Mouse (Mus musculus) cerebral cortex, adult 2 months (tissue): ENCODE measurements around the gene Atxn1.

Experiments
- WGBS: fragments of 180-500 bp; shearing (Covaris S2); methylation state at CpG from one replicate; pipeline ENCODE4 v1.1.7; 2018; 5-methylcytosine and 5-hydroxymethylcytosine counted together

The Atxn1 gene

DNA sequence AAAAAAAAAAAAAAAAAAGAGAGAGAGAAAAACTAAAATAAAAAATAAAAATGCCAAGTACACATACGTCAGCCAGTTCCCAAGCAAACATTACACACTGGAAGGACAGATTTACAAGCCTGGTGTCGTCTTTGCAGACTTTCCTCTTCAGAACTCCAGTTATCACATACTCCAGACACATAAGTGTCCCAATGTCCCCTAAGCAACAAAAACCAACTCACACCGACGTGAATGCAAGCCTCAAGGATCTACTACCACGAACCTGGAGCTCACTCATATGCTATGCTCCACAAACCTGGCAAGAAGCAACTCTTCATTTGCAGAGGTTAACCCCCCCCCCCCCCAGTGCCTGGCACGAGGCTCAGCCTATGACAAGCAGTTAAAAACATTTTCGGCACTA, 136.8 kb downstream of the Atxn1 start:
- WGBS = 36% methylated on average over 7 of the region's 7 CpGs

DNA sequence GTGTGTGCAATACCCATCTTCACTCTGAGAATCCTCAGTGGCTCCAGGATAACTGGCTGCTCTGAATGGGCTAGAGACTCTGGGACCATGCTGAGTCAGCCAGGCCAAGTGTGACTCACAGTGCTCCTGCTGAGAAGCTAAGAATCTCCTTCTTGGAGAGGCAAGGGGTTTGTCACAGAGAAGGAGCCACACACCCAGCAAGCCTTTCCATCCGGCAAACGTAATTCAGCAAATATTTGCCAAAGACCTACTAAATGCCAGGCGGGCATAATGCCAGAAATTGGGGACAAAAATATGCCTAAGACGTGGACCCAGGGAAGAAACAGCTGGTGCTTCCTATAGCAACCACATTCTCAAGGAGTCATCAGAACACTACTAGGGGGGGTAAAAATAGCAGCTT, 137.2 kb downstream of the Atxn1 start:
- WGBS = 16% methylated on average over 4 of the region's 4 CpGs

DNA sequence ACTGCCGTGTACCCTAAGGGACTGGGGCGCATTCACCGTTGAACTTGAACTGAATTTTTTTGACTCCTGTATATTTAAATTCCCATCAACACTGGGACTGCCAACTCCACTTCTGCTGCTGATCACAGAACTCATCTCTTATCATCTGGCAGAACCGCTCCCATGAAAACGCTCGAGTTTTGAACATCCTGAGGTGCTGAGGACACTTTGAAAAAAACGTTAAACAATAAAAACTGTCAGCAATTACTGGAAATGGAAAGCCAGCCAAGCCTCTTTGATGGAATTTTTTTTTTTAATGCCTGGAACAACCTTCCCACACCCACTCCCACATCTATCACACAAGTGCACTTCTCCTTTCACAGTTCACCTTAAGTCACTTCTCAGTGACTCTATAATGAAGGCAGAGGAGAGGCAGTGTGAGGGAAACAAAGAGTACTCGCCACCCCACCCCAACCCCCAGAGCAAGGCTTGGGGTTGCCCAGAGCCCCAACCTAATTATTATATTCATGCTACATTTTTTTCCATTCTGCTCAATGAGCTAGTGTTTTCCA, 137.7 kb downstream of the Atxn1 start:
- WGBS = 44% methylated on average over 8 of the region's 8 CpGs

DNA sequence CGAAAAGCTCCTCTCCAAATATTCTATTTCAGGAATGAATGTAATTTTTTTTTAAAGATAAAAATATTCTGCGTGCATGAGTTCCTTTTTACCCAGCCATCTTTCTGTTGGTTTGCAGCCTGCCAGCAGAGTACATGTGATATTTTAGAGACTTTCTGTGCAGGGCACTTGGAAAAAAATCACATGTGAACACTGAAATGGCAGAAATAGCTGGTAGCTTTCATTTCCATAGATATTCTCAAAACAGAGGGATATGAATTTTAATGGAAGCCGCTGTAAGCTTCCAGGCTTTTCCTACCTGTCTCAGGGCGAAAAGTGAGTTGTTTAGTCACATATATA, 142.3 kb downstream of the Atxn1 start:
- 46% methylated on average over 4 of the region's 4 CpGs for WGBS

DNA sequence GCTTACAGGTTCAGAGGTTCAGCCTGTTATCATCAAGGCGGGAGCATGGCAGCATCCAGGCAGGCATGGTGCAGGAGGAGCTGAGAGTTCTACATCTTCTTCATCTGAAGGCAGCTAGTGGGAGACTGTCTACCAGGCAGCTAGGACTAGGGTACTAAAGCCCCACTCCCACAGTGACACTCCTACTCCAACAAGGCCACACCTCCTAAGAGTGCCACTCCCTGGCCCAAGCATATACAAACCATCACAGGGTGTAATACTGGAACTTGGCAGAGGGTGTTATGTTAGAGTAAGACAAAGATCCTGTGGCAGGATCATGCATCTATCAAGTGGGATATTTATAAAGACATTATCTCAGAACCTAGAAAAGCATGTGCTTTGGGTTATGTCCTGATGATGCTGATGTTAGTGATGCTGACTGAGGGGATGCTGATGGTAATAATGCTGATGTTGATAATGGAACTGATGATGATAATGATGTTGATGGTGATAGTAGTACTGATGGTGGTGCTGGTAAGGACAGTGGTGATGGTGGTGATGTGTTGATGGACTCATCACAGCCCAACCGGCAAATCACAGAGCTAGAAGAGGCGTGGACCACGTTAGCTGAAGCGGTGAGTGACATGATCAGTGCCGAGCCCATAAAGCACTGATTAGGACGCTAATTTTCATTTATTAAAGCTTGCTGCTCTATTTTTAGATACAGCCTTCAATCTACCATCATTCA, 142.9 kb downstream of the Atxn1 start:
- WGBS = 65% methylated on average over 7 of the region's 7 CpGs

DNA sequence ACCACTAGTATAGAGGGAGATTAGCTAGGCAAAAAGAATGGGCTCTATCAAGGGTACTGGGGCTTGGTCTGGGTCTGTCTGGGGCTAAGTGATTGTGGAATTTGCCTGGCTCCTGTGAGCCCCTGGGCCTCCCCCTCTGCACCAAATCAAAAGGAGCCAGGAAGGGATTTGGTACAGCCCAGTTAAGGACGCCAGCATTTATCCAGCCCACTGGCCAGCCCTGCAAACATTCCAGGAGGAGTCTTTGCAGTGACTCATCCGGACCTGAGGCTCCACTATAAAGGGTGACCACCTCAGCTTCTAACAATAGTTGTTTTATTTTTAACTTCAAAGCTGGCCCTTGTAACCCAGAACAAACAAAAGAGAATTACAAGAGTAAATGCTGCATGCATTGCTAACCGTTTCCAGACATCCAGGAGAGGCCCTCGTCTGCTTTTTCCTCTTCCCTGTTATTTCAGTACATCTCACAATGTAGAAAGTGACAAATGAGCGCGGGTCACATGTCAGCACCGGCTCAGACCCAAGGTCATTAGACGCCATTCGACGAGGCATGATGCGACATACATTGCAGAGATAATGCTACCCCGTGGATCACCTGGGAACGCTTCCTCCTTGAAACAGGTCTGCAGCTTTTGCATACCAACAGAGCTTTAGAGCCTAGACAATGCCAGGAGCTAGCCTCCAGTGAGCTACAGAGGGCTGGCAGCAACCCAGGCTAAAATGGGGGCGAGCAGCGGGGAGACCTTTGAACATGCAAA, 144.2 kb downstream of the Atxn1 start:
- WGBS = 47% methylated on average over 15 of the region's 15 CpGs

DNA sequence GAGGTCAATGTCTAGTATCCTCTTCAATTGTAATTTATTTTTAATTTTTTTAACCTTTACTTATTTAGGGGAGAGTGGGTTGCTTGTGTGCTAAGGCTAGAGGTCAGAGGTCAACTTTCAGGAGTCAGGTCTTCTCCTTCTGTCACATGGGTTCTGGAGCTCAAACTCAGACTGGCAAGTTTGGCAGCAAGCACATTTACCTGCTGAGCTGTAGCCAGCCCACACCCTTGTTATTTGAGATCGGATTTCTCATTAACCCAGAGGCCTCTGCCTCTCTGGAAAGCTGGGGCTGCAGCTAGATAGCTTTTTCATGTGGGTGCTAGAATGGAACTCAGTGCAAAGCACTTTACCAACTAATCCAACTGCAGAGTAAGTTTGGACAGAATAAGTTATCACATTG, 148.1 kb downstream of the Atxn1 start:
- 78% methylated on average over 1 of the region's 1 CpGs for WGBS

DNA sequence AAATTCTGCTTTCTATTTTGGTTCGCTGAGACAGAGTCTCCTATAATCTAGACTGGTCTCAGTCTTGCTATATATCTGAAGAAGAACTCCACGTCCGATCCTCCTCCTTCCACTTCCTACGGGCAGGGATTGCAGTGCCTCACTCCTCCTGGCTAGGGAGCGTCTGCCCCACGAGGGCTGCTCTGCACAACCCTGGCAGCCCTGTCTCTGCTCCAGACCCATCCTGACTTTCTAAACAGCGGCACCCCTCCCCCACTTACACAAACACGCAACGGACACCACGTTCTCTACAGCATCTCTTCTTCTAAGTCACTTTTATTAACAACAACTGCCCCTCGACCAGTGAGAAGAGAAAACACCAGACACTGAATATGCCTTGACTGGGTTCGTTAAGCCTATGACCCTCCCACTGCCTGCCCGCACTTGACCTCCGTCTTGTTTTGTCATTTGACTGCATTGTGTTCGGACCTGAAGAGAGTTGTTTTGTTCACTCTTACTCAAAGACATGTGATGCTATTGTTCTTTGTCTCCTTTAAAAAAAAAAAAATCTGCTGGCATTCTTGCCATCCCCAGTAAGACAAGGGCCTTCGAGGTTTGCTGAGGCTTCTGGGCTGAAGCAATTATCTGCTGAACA, 154.9 kb downstream of the Atxn1 start:
- WGBS = 47% methylated on average over 16 of the region's 16 CpGs

DNA sequence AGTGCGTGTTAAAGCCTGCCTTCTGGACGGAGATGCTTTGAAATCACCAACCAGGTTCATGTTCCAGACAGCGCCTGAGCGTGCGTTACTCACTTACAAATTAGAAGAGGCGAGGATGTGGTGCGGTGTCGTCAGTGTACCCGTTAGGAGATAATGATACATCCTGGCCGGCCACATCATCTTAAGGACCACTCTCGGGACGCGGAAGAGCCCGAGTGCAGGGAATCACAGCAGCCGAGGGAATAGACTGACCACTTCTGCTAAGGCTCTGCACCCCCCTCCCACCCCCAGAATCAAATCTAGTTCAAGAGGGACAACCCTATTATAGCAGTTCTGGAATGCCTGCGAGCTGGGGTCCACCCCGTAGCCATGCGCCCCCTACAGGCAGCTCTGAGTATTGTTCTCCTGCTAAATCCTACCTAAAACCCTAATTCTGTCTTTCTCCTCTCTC, 157.2 kb downstream of the Atxn1 start:
- WGBS = 14% methylated on average over 18 of the region's 18 CpGs

DNA sequence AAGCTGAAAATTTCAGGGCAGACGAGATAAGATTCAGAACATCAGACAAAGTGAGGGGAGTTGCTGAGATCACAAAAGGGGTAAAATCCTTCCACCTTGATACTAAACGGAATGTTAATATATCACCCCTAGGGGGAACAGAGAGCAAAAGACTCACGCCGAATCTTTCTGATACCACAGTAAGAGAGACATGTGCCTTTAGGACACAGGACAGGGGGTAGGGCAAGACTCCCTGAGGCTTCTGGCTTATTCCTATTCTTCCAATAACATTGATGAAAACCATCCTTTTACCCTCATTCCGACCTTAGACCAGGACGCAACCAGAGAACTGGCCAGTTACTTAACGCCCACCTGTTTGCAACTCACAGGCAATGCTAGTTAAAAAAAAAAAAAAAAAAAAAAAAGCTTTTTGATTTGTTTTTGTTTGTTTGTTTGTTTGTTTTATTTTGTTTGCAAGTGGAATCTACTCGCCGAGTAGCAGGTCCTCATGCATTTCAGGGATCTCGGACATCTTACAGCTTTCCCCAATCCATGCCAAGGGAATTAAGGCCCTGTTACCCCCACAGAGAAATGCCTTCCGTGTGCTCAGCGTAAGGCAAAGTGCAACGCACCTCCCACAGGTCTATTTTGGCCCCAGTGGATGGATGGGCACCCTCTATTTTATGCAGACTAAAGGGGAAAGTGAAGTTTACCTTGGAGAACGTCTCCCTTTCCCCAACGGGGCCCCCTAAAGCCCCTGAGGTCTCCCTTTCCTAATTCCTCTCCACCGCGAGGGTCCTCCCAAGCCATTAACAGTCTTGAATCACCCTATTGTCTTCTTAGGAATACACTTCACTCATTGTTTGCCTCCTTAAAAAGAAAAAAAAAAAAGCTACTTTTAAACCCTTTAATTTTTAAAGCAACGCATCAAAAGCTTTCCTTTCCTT, 157.9 kb downstream of the Atxn1 start:
- 49% methylated on average over 18 of the region's 18 CpGs for WGBS

DNA sequence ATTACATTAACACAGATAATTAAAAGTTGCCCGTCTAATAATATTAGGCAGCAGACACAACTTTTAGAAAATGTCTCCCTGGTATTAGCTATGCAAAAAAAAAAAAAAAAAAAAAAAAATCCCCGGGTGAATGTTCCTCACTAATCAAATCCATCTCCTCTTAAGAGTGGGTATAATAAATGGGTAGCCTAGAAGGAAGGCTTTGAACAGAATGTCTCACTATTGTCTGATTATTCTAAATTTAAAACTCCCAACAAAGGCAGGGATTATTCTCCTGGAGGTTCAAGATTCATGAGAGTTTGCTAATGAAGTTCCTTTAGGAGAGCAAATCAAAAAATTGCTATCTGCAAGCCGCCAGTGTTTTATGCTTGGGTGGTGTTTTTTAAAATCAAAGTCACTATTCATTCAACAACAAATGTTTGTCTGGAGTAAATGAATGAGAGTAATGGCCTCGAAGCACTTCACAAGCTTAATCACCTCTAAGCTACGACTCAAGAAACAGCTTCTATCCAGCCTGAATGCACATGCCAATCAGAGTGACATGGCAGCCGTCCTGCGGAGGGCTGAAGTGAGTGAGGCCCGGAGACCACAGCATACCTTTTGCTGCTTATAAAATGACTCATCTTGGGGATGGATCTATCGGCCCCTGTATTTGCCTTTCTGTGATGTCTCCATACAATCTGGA, 158.8 kb downstream of the Atxn1 start:
- WGBS = 54% methylated on average over 9 of the region's 9 CpGs

DNA sequence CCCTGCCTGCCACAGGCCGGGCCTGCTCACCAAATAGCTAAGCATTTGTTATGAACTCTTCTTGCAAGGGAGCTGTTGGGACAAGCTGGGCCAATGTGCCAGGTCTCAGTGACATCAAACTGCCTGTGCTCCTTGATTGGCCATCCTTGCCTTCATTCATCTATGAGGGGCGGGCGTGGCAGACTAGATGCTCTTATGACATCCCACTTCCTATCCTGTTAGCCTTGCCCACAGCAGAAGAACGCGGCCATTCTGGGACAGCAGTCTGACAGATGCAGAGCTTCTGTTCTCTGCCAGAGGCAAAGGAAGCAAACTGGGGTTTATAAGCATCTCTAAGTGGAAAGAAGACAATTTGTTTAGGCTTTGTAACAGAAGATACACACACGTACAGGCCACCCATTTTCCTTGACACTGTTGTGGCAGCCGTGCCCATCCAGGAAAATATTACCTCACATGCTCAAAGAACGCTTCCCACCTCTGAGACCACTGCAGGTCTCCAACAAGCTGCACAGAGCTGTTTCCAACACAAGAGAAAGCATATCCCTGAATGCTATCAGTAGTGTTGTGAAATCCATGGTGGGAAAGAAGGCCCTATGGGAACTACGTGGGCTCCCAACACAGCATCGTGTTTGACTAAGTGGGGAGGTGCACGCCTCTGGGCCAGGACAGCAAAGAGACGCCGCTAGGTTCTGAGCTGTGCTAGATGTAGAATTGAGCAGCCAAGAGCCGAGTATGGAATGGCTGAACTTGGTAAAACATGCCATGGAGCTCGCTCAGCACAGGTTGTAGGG, 162.0 kb downstream of the Atxn1 start:
- 74% methylated on average over 15 of the region's 15 CpGs for WGBS

DNA sequence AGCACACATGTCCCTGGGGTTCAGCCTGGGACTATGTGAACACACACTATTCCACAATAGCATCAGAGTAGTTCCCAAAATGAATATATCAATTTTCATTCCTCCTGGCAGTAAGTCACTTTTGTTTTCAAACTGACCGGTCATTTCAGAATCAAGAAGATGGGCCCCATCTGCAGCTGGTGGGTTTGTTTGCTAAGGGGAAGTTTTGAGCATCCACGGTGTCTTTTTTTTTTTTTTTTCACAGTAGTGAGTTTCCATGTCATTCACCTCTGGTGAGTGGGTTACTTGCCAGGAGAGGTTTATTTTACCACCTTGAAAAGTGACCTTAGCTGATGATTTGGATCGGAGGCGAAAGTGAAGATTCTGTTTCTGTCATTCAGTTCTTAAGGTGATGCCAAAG, 166.6 kb downstream of the Atxn1 start:
- WGBS = 69% methylated on average over 4 of the region's 4 CpGs

DNA sequence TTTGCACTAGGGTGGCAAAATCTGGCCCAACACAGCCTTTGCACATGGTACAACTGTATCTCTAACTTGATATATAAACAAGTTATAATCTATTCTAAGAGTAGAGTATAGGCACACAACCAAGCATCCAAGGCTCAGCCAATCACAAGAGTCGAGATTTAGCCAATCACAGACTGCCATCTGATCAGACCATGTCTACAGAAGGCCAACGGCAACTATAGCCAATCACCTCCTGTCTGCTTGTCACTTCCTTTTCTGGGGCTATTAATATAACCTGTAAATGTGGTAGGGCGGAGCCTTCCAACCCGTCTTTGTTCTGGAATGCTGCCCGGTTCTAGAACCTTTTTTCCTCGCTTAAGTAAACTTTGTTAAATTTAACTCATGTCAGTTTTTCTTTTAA, 167.1 kb downstream of the Atxn1 start:
- 43% methylated on average over 6 of the region's 6 CpGs for WGBS

DNA sequence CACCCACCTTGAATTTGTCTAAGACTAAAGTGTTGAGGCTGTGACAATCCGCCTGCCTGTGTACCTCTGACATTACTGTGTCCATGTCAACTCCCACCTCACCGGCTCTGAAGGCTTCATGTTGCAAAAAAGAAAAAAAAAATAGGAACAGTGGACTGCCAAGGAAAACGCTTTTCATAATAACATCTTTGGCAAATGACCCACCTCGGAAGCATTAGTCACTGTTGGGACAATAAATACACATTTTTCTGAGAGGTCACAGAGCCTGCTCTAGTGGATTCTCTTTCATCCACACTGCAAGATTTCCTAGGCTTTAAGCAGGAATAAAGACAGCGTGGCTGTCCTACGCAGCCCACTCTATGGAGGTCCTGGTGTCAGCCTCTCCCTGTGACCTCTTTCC, 168.5 kb downstream of the Atxn1 start:
- WGBS = 73% methylated on average over 6 of the region's 6 CpGs

DNA sequence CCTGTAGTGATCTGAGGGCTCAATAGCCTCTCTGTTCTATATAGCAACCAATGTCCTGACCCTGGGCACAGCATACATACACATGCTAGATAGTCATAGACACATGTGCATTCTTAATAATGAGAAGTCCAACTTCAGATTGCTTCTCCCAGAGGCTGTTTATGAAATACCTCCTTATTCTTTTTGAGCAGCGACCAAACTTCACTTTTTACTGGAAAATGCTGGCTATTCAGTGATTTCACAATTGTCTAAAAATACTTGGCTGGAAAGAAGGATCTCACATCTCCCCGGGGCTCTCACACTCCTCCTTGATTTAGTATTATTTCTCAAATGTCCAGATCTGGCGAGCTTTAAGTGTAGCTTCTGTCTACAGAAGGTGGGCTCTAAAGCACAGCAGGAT, 171.0 kb downstream of the Atxn1 start:
- WGBS = 48% methylated on average over 3 of the region's 3 CpGs

DNA sequence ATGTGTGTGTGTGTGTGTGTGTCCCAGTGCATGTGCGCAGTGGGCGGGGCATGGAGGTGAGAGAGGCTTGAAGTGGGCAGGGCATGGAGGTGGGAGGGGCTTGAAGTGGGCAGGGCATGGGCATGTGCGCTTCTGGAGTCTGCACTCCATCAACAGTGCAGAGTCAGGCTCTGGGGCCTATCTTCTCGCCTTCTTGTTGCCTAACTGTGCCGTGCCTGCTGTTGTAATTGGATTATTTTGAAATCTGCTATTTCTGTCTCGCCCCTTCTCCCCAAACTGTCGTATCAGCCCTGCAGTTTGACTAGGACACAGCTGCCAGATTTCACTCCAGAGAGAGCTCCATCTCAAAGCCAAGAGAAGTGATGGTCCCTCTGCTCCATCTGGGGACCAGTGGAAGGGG, 178.4 kb downstream of the Atxn1 start:
- 69% methylated on average over 7 of the region's 7 CpGs for WGBS

DNA sequence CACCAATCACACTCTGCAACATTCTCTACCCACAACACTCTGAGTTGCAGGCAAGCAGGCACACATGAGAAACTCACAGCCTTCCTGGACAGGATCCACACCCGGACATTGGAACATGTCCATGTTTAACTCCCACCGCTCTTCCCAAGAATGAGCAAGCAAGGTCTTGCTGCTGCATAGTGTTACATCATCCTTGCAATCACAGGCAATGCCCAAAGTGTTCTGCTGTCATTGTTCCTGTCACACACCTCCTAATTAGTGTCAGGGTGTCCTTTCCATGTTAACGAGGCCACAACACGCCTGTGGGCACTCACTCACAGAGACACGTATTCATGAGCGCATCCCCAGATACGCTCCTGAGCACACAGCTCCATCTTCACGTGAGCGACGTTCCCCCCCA, 181.1 kb downstream of the Atxn1 start:
- WGBS = 39% methylated on average over 10 of the region's 10 CpGs

DNA sequence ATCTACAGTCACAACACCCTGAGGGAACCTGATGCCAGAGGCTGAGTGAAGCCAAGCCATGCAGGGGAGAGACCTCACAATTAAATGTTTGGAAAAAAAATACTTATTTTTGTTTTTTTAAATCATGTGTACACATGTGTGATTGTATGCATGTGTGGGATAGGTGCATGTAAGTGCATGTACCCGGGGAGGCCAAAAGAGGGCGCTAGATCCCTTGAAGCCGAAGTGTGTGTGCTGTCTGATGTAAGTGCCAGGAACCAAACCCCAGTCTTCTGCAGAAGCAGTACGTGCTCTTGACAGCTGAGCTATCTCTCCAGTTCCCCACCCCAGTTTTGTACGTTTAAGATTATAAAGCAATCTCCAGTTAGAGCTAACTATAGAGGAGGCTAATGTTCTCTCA, 186.1 kb downstream of the Atxn1 start:
- WGBS = 75% methylated on average over 5 of the region's 5 CpGs

DNA sequence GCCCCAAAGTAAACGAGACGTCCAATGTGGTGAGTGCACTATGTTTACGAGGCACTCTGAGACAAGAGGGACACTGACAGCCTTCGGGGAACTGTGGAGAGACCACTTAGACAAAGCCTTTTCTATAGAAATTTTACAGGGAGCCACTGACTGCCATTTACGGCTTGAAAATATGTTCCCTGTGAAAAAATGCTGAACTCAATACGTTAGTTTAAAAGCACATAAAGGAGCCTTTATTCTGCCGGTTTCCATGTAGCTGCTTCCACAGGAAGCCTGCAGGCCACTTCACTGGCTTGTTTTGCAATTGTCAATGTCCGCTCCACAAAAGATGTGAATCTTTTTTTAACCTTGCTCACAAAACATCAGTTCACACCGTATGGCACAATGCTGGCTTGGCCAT, 186.6 kb downstream of the Atxn1 start:
- WGBS = 28% methylated on average over 9 of the region's 9 CpGs
